ENCODE assay signal across 12 mouse cellular contexts in genomic region chr6:6544255-6544645, GRCm38 (mm10). TPM values are rescaled to one million over a fixed set of nuclear protein-coding genes. Genes with fewer than 3 reads are reported as not detected.
DNase-seq lines count a peak whose midpoint lies in the region.
"Had no signal": no experiment of that assay in that cellular context is flagged by ENCODE, and none has a peak within 500 bp of the region (broad histone marks: within the 10 kb centered on the region; RNA-seq: fewer than 3 reads in every experiment).

No protein-coding gene starts in this region.

- DNase-seq in cerebellum, postnatal 10 days, result peak; percentile 56 to 67
- DNase-seq in cerebellum, postnatal 25 days, result no peak
- peak; percentile 16 for DNase-seq in lung, postnatal 10 days
- DNase-seq in lung, postnatal 36 days, result no peak
- DNase-seq in layer of hippocampus, postnatal 14 days (ENCODE audit: low spot score in 2 of 2), result peak; percentile 38 to 63
- DNase-seq in right cerebral cortex, postnatal 36 days (ENCODE audit: low spot score in 2 of 2), result peak; percentile 20 to 42
- no peak for DNase-seq in adrenal gland, adult 18-20 months (ENCODE audit: low spot score in 2 of 2)
- no peak for DNase-seq in adrenal gland, postnatal 36 days
- DNase-seq: gastrocnemius, postnatal 14 days; kidney, postnatal 14 days; spleen, adult 18-20 months; thymus, adult 2 months had no signal

RNA-seq across cellular contexts. Expression of gene Sem1, which starts 34.2 kb away (rescaled TPM):
- 10 to 100 TPM; 55.3 to 59.5 TPM for total RNA-seq in layer of hippocampus, postnatal 14 days (2021)
- 10 to 100 TPM; 67.9 to 69.5 TPM for total RNA-seq in adrenal gland, adult 18-20 months (2021)
- total RNA-seq in adrenal gland, postnatal 36 days (2021), result 10 to 100 TPM; 71.8 to 73.4 TPM

Comparison
In these comparisons a context has a peak if more than half of its experiments do, and no peak if none do; other contexts are left out.
1. DNase-seq: peak in cerebellum, postnatal 10 days (2 of 2), lung, postnatal 10 days (single experiment), layer of hippocampus, postnatal 14 days (2 of 2) and right cerebral cortex, postnatal 36 days (2 of 2); none in cerebellum, postnatal 25 days (0 of 2), lung, postnatal 36 days (single experiment), adrenal gland, adult 18-20 months (0 of 2) and adrenal gland, postnatal 36 days (0 of 2).